Mouse (Mus musculus): ENCODE measurements around the gene Gli1. TPM values are rescaled to one million over a fixed set of nuclear protein-coding genes. Genes with fewer than 3 reads are reported as not detected.
A peak's percentile ranks its signal among the peaks of the same experiment; 100 is the strongest.

Gene Gli1
- polyA plus RNA-seq, 1 experiment from 2014 or later, result 1.8 TPM

DNA sequence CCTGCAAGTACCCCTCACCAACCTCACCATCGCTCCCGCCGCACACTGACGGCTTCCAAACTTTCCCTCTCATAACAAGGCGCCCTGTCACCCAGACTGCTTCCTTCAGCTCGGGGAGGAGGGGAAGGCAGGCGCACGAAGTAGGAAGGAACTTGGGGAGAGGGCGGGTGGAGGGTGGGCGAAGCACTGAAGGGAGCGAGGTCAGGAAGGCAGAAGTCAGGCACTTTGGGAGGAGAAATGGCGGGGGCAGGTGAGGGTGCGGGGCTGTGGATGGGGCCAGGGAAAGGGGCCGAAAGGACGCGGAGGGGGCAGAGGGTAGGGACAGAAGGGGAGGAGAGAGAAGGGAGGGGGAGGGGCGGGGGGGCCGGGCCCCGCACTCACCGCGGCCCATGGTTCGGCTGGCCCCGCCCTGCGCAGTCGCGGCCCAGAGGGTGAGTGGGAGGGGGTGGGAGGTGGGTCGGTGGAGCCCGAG, 53.4 kb downstream of the Gli1 start:
- peak overlapping the region; percentile 65 for H3K4me3 ChIP-seq (replicated peaks)
- peak overlapping the region; percentile 83 for H3K4me2 ChIP-seq
- H3K27me3 ChIP-seq (replicated peaks), result no peaks in the 10 kb centered on the region
- H3K9ac ChIP-seq (replicated peaks), result peak overlapping the region; percentile 75
- WGBS, result 1% methylated on average over 21 of the region's 28 CpGs
- peak overlapping the region; percentile 98 for H3K27ac ChIP-seq (replicated peaks)
- peak; percentile 3 for ATAC-seq (ENCODE audit: low FRiP score)
- peaks cover 28% of the 10 kb centered on the region for H3K36me3 ChIP-seq
- H3K4me1 ChIP-seq, result peaks cover 68% of the 10 kb centered on the region
- H3K9me3 ChIP-seq (replicated peaks), result no peaks in the 10 kb centered on the region

DNA sequence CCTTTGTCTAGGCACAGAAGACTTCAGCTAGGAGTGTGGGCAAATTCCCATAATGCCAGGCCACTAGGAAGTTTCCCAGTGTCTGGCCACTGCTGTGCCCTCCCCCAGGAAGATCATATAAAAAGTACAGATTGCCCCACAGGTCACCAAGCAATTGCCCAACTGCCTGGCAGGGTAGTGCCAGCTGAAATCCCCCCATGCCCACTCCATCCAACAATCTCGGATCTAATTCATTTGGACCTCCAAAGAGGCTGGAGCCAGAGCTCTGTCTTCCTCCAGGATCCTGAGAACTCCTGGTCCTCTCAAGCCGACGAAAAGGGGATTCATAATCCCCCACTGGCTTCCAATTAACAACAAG, 53.9 kb downstream of the Gli1 start:
- Histone ChIP-seq H3K4me1 (peaks cover 68% of the 10 kb centered on the region), H3K36me3 (peaks cover 32% of the 10 kb centered on the region), H3K9ac (replicated peaks) (peak overlapping the region; percentile 75), H3K4me2 (peak overlapping the region; percentile 83), H3K27ac (replicated peaks) (peak overlapping the region; percentile 98), H3K9me3 (replicated peaks) (no peaks in the 10 kb centered on the region), H3K4me3 (replicated peaks) (peak overlapping the region; percentile 65), H3K27me3 (replicated peaks) (no peaks in the 10 kb centered on the region)
- WGBS, result 1% methylated on average over 3 of the region's 3 CpGs
- ATAC-seq (ENCODE audit: low FRiP score), result no peak

- no peaks in the 10 kb centered on the region for H3K9me3 ChIP-seq (replicated peaks)
- peaks cover 63% of the 10 kb centered on the region for H3K4me1 ChIP-seq
- peaks cover 37% of the 10 kb centered on the region for H3K36me3 ChIP-seq
- ATAC-seq (ENCODE audit: low FRiP score), result no peak
- H3K27me3 ChIP-seq (replicated peaks), result no peaks in the 10 kb centered on the region
- H3K27ac ChIP-seq (replicated peaks), result peak overlapping the region; percentile 98
- H3K4me2 ChIP-seq, result peak overlapping the region; percentile 83
- H3K9ac ChIP-seq (replicated peaks), result peak overlapping the region; percentile 75
- H3K4me3 ChIP-seq (replicated peaks), result peak overlapping the region; percentile 65
- WGBS, result 65% methylated on average over 15 of the region's 15 CpGs
Observed at GRCm38 (mm10) chr10:127287271-127287935, 54.4 kb downstream of the Gli1 start.

DNA sequence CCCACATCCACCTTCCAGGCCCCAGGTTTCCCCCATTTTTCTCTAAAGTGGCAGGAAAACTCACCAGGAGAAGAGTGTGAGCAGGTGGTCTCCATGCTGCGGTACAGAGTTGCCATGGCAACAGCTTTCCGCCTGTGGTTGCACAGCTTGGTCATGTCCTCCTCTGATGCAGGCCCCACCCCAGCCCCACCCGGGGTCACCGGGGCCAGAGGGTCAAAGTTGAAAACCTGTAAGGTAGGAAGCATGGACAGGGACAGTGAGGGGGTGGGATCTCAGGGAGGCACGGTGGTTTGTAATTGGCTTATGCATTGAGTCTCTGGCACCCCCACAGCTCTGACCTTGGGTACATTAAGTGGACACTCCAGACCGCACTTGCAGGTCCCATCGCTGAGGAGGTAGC, 55.0 kb downstream of the Gli1 start:
- WGBS, result 49% methylated on average over 7 of the region's 7 CpGs
- Histone ChIP-seq H3K27ac (replicated peaks) (no peak overlapping the region), H3K36me3 (peaks cover 43% of the 10 kb centered on the region), H3K9ac (replicated peaks) (no peak overlapping the region), H3K9me3 (replicated peaks) (no peaks in the 10 kb centered on the region), H3K4me3 (replicated peaks) (peak overlapping the region; percentile 65), H3K4me1 (peaks cover 56% of the 10 kb centered on the region), H3K27me3 (replicated peaks) (no peaks in the 10 kb centered on the region), H3K4me2 (peak overlapping the region; percentile 83)
- no peak for ATAC-seq (ENCODE audit: low FRiP score)

DNA sequence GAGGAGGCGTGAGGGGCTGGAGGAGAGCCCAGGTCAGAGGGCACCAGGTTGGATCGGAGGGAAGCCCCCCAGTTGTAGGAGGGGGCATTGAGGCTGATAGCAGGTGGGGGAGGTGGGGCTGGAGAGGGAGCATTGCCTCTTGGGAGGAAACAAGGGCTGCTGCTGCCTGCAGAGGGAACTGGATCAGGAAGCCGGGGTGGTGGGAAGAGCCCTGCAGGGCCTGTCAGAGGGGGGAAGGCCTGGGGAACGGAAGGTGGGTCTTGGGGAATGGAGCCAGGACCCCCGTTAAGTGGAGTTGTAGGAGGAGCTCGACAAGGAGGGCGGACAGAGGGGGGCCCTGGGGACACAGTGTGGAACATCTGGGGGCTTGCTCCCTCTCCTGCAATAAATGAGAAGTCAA, 55.6 kb downstream of the Gli1 start:
- peaks cover 49% of the 10 kb centered on the region for H3K36me3 ChIP-seq
- WGBS, result 69% methylated on average over 7 of the region's 7 CpGs
- 0 out of 2 replicates have a peak overlapping the region, but pooled peaks have one; percentile 13 for H3K27ac ChIP-seq (replicated peaks)
- H3K4me3 ChIP-seq (replicated peaks), result no peak overlapping the region
- ATAC-seq (ENCODE audit: low FRiP score), result no peak
- H3K9me3 ChIP-seq (replicated peaks), result no peaks in the 10 kb centered on the region
- H3K27me3 ChIP-seq (replicated peaks), result no peaks in the 10 kb centered on the region
- H3K9ac ChIP-seq (replicated peaks), result no peak overlapping the region
- H3K4me1 ChIP-seq, result peaks cover 51% of the 10 kb centered on the region
- peak overlapping the region; percentile 83 for H3K4me2 ChIP-seq

- H3K27ac ChIP-seq (replicated peaks), result 0 out of 2 replicates have a peak overlapping the region, but pooled peaks have one; percentile 13
- no peaks in the 10 kb centered on the region for H3K9me3 ChIP-seq (replicated peaks)
- no peak for ATAC-seq (ENCODE audit: low FRiP score)
- WGBS, result 83% methylated on average over 13 of the region's 13 CpGs
- 0 out of 2 replicates have a peak overlapping the region, but pooled peaks have one; percentile 17 for H3K9ac ChIP-seq (replicated peaks)
- no peaks in the 10 kb centered on the region for H3K27me3 ChIP-seq (replicated peaks)
- H3K4me2 ChIP-seq, result 0 out of 2 replicates have a peak overlapping the region, but pooled peaks have one; percentile 83
- peaks cover 48% of the 10 kb centered on the region for H3K4me1 ChIP-seq
- H3K4me3 ChIP-seq (replicated peaks), result no peak overlapping the region
- H3K36me3 ChIP-seq, result peaks cover 54% of the 10 kb centered on the region
Observed at GRCm38 (mm10) chr10:127285644-127286043, 56.1 kb downstream of the Gli1 start.

- ATAC-seq (ENCODE audit: low FRiP score), result no peak
- peaks cover 47% of the 10 kb centered on the region for H3K4me1 ChIP-seq
- peaks cover 60% of the 10 kb centered on the region for H3K36me3 ChIP-seq
- H3K9me3 ChIP-seq (replicated peaks), result no peaks in the 10 kb centered on the region
- no peak overlapping the region for H3K27ac ChIP-seq (replicated peaks)
- H3K4me3 ChIP-seq (replicated peaks), result no peak overlapping the region
- H3K4me2 ChIP-seq, result no peak overlapping the region
- WGBS, result 79% methylated on average over 11 of the region's 11 CpGs
- 0 out of 2 replicates have a peak overlapping the region, but pooled peaks have one; percentile 17 for H3K9ac ChIP-seq (replicated peaks)
- no peaks in the 10 kb centered on the region for H3K27me3 ChIP-seq (replicated peaks)
Observed at GRCm38 (mm10) chr10:127284724-127285500, 56.9 kb downstream of the Gli1 start.

- ATAC-seq (ENCODE audit: low FRiP score), result no peak
- WGBS, result 91% methylated on average over 7 of the region's 7 CpGs
- Histone ChIP-seq H3K9ac (replicated peaks) (no peak overlapping the region), H3K4me3 (replicated peaks) (no peak overlapping the region), H3K4me2 (no peak overlapping the region), H3K9me3 (replicated peaks) (no peaks in the 10 kb centered on the region), H3K27ac (replicated peaks) (no peak overlapping the region; the same call in 1 of the 2 replicates), H3K4me1 (peaks cover 39% of the 10 kb centered on the region), H3K27me3 (replicated peaks) (no peaks in the 10 kb centered on the region), H3K36me3 (peaks cover 64% of the 10 kb centered on the region)
Observed at GRCm38 (mm10) chr10:127284105-127284622, 57.6 kb downstream of the Gli1 start.

DNA sequence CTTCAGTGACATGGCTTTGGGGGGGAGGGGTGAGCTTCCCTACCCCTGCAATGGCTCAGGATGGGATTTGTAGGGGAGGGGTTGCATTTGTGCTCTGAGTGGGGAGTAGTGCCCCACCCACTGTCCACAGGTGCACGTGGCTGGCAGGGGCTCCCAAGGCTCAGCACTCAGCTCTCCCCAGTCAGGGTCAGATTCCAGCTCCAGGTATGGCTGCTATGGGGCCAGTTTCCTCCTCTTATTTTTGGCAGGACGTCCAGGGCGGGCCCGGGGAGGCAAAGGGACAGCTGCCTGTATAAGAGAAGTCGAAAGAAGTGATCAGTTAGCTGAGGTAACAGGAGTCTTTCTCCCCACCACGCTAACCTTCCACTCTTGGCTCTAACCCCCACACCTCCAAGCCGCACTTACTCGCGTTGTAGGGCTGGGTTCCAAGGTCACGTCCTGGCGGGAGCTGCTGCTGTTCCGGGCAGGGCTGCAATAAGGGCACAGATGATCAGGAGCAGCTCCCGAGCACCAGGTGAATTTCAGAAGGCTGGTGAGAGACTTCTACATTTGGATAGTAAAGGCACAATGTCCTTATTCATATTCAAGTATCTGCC, 59.1 kb downstream of the Gli1 start:
- Histone ChIP-seq H3K9ac (replicated peaks) (no peak overlapping the region), H3K4me2 (no peak overlapping the region), H3K9me3 (replicated peaks) (no peaks in the 10 kb centered on the region), H3K4me3 (replicated peaks) (no peak overlapping the region), H3K27me3 (replicated peaks) (no peaks in the 10 kb centered on the region), H3K27ac (replicated peaks) (no peak overlapping the region), H3K36me3 (peaks cover 78% of the 10 kb centered on the region), H3K4me1 (peaks cover 32% of the 10 kb centered on the region)
- 85% methylated on average over 13 of the region's 13 CpGs for WGBS
- no peak for ATAC-seq (ENCODE audit: low FRiP score)

GRCm38 (mm10) chr10:127281316-127281715, 60.5 kb downstream of the Gli1 start:
- no peaks in the 10 kb centered on the region for H3K9me3 ChIP-seq (replicated peaks)
- H3K4me3 ChIP-seq (replicated peaks), result no peak overlapping the region
- no peak overlapping the region for H3K27ac ChIP-seq (replicated peaks)
- no peak overlapping the region for H3K9ac ChIP-seq (replicated peaks)
- ATAC-seq (ENCODE audit: low FRiP score), result no peak
- H3K36me3 ChIP-seq, result peaks cover 92% of the 10 kb centered on the region
- WGBS, result 82% methylated on average over 8 of the region's 8 CpGs
- no peak overlapping the region for H3K4me2 ChIP-seq
- no peaks in the 10 kb centered on the region for H3K27me3 ChIP-seq (replicated peaks)
- H3K4me1 ChIP-seq, result peaks cover 18% of the 10 kb centered on the region
